Mouse (Mus musculus): ENCODE measurements around the gene Supv3l1. TPM values are rescaled to one million over a fixed set of nuclear protein-coding genes. Genes with fewer than 3 reads are reported as not detected.
"Not testable (repeated sequence)": the region's sequence is repeated elsewhere in the genome, so short reads cannot be mapped to it uniquely, and the experiment has no call there.

Supv3l1 gene
- 37.2 TPM for polyA plus RNA-seq (2021)

DNA sequence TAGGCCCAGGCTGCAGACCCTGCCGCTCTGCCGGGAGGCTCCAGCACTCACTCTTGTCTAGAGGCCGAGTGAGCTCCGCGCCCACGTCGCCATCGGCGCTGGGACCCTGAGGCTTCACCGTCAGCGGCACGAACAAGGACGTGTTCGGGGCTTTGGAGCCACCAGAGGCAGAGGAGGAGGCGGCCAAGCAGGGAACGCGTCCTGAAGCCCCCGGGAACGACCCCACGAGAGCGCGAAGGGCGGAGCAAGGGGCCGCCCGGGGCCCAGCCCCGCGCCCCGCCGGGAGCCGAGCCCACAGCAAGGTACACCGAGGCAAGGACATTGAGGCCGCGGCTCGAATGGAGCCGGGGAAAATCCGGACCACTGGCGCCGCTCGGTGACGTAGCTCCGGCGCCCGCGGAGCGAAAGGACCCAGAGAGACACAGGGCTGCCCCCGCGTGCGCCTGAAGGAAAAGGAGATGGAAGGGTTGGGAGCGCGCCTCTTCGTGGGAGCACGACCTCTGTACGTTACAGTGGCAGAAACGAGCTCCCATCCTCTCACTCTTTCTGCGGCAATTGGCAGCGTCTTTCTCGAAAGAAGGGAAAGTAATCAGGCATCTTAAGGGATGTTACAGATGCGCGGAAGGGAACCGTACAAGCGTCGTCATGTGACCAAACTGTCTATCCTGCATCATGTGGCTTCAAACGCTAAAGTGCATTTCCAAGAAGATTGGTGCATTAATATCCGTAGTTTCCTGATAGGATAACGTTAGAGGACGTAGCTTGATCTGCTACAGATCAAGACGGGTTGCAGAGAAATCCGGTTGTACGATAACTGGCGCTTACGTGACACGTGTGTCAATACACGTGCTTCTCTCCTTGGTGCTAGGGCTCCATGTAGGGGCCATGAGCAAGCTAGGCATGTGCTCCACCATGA, at the start of gene Supv3l1, which contains the start of gene 4930507D05Rik:
Gene Supv3l1, minus strand, starts transcription at position 375 of the 916 bp plus-strand sequence.
Gene 4930507D05Rik, plus strand, starts transcription at position 126 of the 916 bp plus-strand sequence.
- no peak for TF ChIP-seq CTCF (IDR thresholded peaks at IDR 0.05)
- ChIA-PET POLR2A (interaction anchor here (1.0 to 1.4 kb wide), 2 partner anchors 13 to 20 kb away, joined by 3 to 4 read pairs; no protein-coding TSS in a partner anchor), CTCF (interaction anchor here (1.5 kb wide), 1 partner anchor 17 kb away, joined by 3 read pairs; no protein-coding TSS in a partner anchor)
- ATAC-seq (peak; percentile 60), DNase-seq (ENCODE audit: low read depth, low spot score) (peak; percentile 86)
- in situ Hi-C loops (cut with MboI; ENCODE audit: low pct_unique_long_range_greater_than_20kb) = no loop called here
- H3K27me3 ChIP-seq = no peaks in the 10 kb centered on the region

GRCm38 (mm10) chr10:62491681-62492080, 42.1 kb upstream of the Supv3l1 start:
- ATAC-seq; POLR2A ChIA-PET; CTCF ChIA-PET; DNase-seq (ENCODE audit: low read depth, low spot score); in situ Hi-C loops (cut with MboI; ENCODE audit: low pct_unique_long_range_greater_than_20kb): not testable (repeated sequence)
- H3K27me3 ChIP-seq = peaks cover 10% of the 10 kb centered on the region

DNA sequence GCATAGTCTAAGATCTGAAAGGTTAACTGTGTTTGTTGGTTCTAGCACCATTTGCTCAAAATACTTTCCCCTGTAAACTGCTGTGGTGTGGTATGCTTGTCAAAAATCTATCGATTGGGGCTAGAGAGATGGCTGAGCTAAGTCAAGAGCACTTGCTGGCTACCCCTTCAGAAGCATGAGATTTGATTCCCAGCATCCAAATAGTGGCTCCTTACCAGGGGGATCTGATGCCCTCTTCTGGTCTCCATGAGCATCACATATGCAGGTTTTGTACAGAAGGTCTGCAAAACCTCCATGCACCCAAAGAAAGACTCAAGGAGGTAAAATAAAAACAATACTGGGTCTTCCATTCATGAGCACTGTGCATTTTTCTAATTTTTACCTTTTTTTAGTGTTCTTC, 38.7 kb upstream of the Supv3l1 start:
- H3K27me3 ChIP-seq = peaks cover 4% of the 10 kb centered on the region
- CTCF ChIA-PET = interaction anchor here (1.0 kb wide), 1 partner anchor 34 kb away, joined by 4 read pairs; no protein-coding TSS in a partner anchor
- POLR2A ChIA-PET = no interaction called here
- ATAC-seq (no peak), DNase-seq (ENCODE audit: low read depth, low spot score) (no peak)
- peak; percentile 74 for TF ChIP-seq CTCF (IDR thresholded peaks at IDR 0.05)
- in situ Hi-C loops (cut with MboI; ENCODE audit: low pct_unique_long_range_greater_than_20kb) = no loop called here

DNA sequence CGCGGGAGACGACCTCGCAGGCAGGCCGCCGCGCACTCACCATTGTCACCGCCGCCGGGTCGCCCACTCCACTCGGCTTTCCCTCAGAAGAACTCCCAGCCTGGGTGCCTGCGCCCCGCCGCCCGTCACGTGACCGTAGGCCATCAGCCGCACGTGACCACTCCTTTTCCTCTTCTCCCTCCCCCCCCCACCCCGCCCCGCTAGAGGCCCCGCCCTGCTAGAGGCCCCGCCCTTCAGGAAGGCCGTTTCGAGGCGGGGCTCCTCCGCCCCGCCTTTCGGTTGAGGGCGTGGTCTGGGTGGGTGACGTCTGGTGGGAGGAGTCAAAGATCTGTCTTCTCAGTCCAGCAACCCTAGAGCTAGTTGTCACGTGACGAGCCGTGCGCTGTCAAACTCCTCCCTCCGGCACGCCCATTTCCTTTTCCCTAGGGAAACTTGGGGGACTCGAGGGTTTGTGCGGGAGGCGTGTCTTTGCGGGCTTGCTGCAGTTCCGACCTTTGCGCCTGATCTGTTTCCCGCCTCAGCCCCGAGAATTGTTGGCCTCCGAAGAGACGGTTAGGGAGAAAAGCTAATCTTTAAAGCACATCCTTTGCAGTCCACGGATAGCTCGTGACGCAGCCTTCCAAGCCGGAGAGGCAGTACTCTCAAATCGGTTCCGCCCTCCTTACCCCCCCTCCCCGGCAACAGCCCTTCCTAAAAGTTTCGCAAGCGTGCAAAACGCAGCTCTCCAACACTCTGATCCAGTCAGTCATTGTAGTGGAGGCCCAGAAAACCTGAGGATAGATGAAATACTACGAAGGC, 37.3 kb upstream of the Supv3l1 start, which contains the start of gene Vps26a:
Gene Vps26a, minus strand, starts transcription at position 188 of the 798 bp plus-strand sequence.
- ChIA-PET POLR2A (no interaction called here), CTCF (interaction anchor here (1.0 to 2.3 kb wide), 2 partner anchors 15 to 17 kb away, joined by 3 to 8 read pairs; no protein-coding TSS in a partner anchor)
- in situ Hi-C loops (cut with MboI; ENCODE audit: low pct_unique_long_range_greater_than_20kb) = no loop called here
- ATAC-seq (peak; percentile 80), DNase-seq (ENCODE audit: low read depth, low spot score) (peak; percentile 98)
- H3K27me3 ChIP-seq = peaks cover 4% of the 10 kb centered on the region
- no peak for TF ChIP-seq CTCF (IDR thresholded peaks at IDR 0.05)

GRCm38 (mm10) chr10:62485878-62486582, 36.5 kb upstream of the Supv3l1 start:
- in situ Hi-C loops (cut with MboI; ENCODE audit: low pct_unique_long_range_greater_than_20kb) = no loop called here
- CTCF ChIA-PET = interaction anchor here (0.5 to 2.3 kb wide), 4 partner anchors 11 to 40 kb away, joined by 3 to 8 read pairs (median 3); no protein-coding TSS in a partner anchor
- TF ChIP-seq CTCF (IDR thresholded peaks at IDR 0.05) = no peak
- peaks cover 4% of the 10 kb centered on the region for H3K27me3 ChIP-seq
- ATAC-seq (peak; percentile 72), DNase-seq (ENCODE audit: low read depth, low spot score) (no peak)
- POLR2A ChIA-PET = interaction anchor here (0.6 to 1.1 kb wide), 2 partner anchors 25 to 315 kb away, joined by 3 to 4 read pairs; no protein-coding TSS in a partner anchor

- CTCF ChIA-PET = interaction anchor here (1.1 to 3.0 kb wide), 3 partner anchors 10 to 49 kb away, joined by 3 to 11 read pairs (median 6); no protein-coding TSS in a partner anchor
- in situ Hi-C loops (cut with MboI; ENCODE audit: low pct_unique_long_range_greater_than_20kb) = no loop called here
- DNase-seq (ENCODE audit: low read depth, low spot score) (no peak), ATAC-seq (no peak)
- TF ChIP-seq CTCF (IDR thresholded peaks at IDR 0.05) = peak; percentile 34
- POLR2A ChIA-PET = no interaction called here
- no peaks in the 10 kb centered on the region for H3K27me3 ChIP-seq
These were observed 31.7 kb upstream of the Supv3l1 start for GRCm38 (mm10) chr10:62481108-62481852.

DNA sequence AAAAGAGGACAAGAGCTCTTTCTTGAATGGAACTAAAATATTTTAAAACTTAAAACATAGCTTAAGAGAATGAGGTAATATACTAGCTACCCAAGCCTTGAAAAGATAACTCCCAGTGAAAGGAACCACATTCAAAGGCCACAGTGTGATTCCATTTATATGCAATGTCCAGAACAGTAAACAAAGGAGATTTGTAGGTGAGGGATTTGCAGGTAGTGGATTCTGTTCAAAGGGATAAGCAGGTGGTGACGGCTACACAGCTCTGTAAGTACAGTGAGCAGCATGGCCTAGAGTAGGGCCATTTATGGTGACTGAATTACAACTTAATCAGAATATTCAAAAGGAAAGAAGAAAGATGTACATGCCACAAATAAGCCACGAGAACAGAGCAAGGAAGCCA, 27.4 kb upstream of the Supv3l1 start:
- POLR2A ChIA-PET = no interaction called here
- CTCF ChIA-PET = no interaction called here
- H3K27me3 ChIP-seq = no peaks in the 10 kb centered on the region
- DNase-seq (ENCODE audit: low read depth, low spot score) = no peak
- no peak for TF ChIP-seq CTCF (IDR thresholded peaks at IDR 0.05)
- in situ Hi-C loops (cut with MboI; ENCODE audit: low pct_unique_long_range_greater_than_20kb) = no loop called here
- no peak for ATAC-seq

- no peak for TF ChIP-seq CTCF (IDR thresholded peaks at IDR 0.05)
- in situ Hi-C loops (cut with MboI; ENCODE audit: low pct_unique_long_range_greater_than_20kb) = no loop called here
- ChIA-PET POLR2A (no interaction called here), CTCF (interaction anchor here (1.1 kb wide), 1 partner anchor 11 kb away, joined by 3 read pairs; no protein-coding TSS in a partner anchor)
- H3K27me3 ChIP-seq = no peaks in the 10 kb centered on the region
- DNase-seq (ENCODE audit: low read depth, low spot score) (no peak), ATAC-seq (no peak)
These were observed 25.4 kb upstream of the Supv3l1 start for GRCm38 (mm10) chr10:62474944-62475343.

GRCm38 (mm10) chr10:62471105-62471504, 21.6 kb upstream of the Supv3l1 start:
- no peaks in the 10 kb centered on the region for H3K27me3 ChIP-seq
- no peak for TF ChIP-seq CTCF (IDR thresholded peaks at IDR 0.05)
- POLR2A ChIA-PET = interaction anchor here (0.6 kb wide), 1 partner anchor 195 kb away, joined by 3 read pairs; no protein-coding TSS in a partner anchor
- peak; percentile 85 for ATAC-seq
- CTCF ChIA-PET = interaction anchor here (1.5 to 3.3 kb wide), 2 partner anchors 10 to 14 kb away, joined by 8 to 11 read pairs; partner anchors contain the start of gene Vps26a
- DNase-seq (ENCODE audit: low read depth, low spot score) = no peak
- in situ Hi-C loops (cut with MboI; ENCODE audit: low pct_unique_long_range_greater_than_20kb) = no loop called here
